Mouse (Mus musculus) bone marrow macrophage, adult 2 months (primary cell): Measurements from ENCODE around the gene Gm20671.

Experiments used
- CTCF ChIP-seq: IDR thresholded peaks from 2 replicates; pipeline ENCODE4 v1.5.1; 2012; ENCODE audit warnings: low read depth, mild to moderate bottlenecking, low read length, moderate library complexity
- POLR2A ChIP-seq: IDR thresholded peaks from 2 replicates; pipeline ENCODE4 v1.6.1; 2012; ENCODE audit warnings: mild to moderate bottlenecking, low read depth, low read length, borderline replicate concordance

DNA sequence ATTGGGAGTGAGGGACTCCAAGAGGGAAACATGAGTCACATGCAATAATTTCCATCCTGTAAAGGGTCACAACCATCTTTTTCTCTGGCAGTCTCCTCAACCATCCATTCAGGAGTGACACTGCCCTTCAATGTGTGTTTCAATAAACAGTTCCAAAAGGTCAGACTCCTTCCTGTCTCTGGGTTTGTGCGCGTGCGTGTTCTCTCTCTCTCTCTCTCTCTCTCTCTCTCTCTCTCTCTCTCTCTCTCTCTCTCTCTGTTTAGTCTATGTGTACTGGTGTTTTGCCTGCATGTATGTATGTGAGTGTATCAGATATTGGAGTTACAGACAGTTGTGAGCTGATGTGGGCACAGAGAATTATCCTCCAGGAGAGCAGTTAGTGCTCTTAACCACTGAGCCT is 59.9 kb downstream of the Gm20671 start:
- TF ChIP-seq CTCF (no peak), POLR2A (no peak)
